Mouse (Mus musculus): ENCODE measurements around the gene Gm16253.
"Not testable (repeated sequence)": the region's sequence is repeated elsewhere in the genome, so short reads cannot be mapped to it uniquely, and the experiment has no call there.

Gene Gm16253

GRCm38 (mm10) chr3:96598156-96599068 is 21.6 kb downstream of the Gm16253 start:
- peak in 1 of 2 experiments; percentile 55 for DNase-seq (ENCODE audit: low spot score in 2 of 2)

GRCm38 (mm10) chr3:96599069-96599393 is 22.2 kb downstream of the Gm16253 start:
- no peak for DNase-seq (ENCODE audit: low spot score in 2 of 2)

- no peak for DNase-seq (ENCODE audit: low spot score in 2 of 2)
Measured at GRCm38 (mm10) chr3:96599411-96599810, 22.6 kb downstream of the Gm16253 start.

- DNase-seq (ENCODE audit: low spot score in 2 of 2) = peak; percentile 92 to 95
Measured at GRCm38 (mm10) chr3:96600639-96601250, 24.0 kb downstream of the Gm16253 start, which contains the start of gene Lix1l. Gene Lix1l (plus strand): TSS chr3:96601149.

- DNase-seq (ENCODE audit: low spot score in 2 of 2) = peak in 1 of 2 experiments; percentile 60
Measured at GRCm38 (mm10) chr3:96601251-96601787, 24.5 kb downstream of the Gm16253 start.

- DNase-seq (ENCODE audit: low spot score in 2 of 2) = no peak
Measured at GRCm38 (mm10) chr3:96601941-96602703, 25.3 kb downstream of the Gm16253 start.

GRCm38 (mm10) chr3:96602704-96603084 is 25.9 kb downstream of the Gm16253 start:
- DNase-seq (ENCODE audit: low spot score in 2 of 2) = no peak

GRCm38 (mm10) chr3:96603311-96603710 is 26.5 kb downstream of the Gm16253 start:
- DNase-seq (ENCODE audit: low spot score in 2 of 2) = no peak

GRCm38 (mm10) chr3:96606007-96606406 is 29.2 kb downstream of the Gm16253 start:
- not testable (repeated sequence) for DNase-seq (ENCODE audit: low spot score in 2 of 2)

- DNase-seq (ENCODE audit: low spot score in 2 of 2) = no peak
Measured at GRCm38 (mm10) chr3:96606618-96607017, 29.8 kb downstream of the Gm16253 start.

- no peak for DNase-seq (ENCODE audit: low spot score in 2 of 2)
Measured at GRCm38 (mm10) chr3:96617941-96618340, 41.2 kb downstream of the Gm16253 start.

- DNase-seq (ENCODE audit: low spot score in 2 of 2) = no peak
Measured at GRCm38 (mm10) chr3:96623201-96623600, 46.4 kb downstream of the Gm16253 start.

GRCm38 (mm10) chr3:96629729-96630600 is 53.2 kb downstream of the Gm16253 start, which contains the start of gene Rbm8a:
Gene Rbm8a (plus strand): TSS chr3:96629933.
- peak; percentile 88 to 98 for DNase-seq (ENCODE audit: low spot score in 2 of 2)
